Mouse (Mus musculus): ENCODE results near the gene S100z. TPM values are rescaled to one million over a fixed set of nuclear protein-coding genes. Genes with fewer than 3 reads are reported as not detected.

The S100z gene
- not detected in 2 replicates for polyA plus RNA-seq (2012; rRNA removed; ENCODE audit: low replicate concordance)

DNA sequence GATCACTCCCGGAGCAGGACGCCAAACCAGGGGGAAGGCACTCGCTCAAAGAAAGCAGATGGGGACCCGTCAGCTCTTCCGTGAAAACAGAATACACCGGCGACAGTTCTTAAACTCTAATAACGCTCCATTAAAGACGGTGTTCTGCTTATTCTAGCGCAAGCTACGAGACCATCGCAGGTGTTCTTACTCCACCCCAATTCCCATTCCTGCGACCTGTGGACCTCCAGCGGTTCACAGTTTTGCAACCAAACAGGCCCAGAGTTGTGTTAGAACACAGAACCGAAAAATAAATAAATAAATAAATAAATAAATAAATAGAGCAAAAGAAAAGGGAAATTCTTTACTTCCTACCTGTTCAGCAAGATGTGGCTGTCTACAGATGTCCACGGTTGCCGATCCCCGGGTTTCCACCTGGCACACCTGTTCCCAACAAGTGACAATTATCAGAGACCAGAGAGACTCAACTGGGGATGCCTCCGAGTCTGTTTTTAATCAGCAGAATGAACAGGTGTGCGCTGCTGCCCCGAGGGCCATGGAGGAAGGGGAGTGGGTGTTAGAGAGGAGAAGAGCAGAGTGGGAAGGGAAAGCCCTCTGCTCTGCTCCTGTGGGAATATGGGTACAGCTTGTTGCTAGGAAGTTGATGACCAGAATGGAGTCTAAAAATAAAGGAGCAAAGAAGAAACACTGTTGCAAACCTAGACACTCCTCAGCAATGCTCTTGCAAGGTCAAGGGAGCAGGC lies at the start of gene S100z:
Gene S100z (minus strand): TSS at position 51 of the 743 bp plus-strand sequence.

DNA sequence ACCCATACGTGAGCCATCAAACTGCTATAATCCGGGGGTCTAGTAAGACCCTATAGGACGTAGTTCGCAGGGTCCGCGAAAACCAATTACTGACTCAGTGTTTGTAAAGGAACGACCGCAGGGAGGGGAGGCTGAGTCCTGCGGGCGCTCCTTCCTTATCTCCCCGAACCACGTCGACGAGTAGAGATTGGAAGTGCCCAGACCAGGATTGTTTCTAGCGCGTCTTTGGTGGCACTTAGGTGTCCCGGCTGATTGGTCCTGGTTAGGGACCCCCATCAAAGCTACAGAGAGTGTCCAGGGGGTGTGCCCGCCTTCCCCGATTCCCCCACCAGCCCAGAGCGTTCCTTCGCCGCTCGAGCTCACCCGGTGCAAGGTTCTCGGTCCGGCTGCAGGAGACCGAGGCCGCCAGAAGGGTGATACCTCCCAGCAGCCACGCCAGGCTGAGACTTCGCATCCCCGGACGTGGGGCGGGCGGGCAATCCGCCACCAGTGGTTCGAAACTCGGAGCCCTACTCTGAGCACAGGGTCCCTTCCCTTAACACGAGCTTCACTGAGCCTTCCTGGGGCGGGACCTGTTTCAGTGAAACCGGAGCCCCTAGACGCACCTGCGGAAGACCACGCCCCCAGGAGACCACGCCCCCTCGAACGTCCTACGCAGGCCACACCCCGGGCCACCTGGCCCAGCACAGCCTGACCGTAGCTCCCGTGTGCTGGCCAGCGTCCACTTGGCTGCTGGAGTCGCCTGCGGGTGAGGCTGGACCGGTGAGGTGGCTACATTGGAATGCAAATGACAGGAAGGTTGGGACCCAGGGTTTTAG lies 46.4 kb upstream of the S100z start, which contains the start of gene F2rl1:
Gene F2rl1 (minus strand): TSS at position 554 of the 818 bp plus-strand sequence.

DNA sequence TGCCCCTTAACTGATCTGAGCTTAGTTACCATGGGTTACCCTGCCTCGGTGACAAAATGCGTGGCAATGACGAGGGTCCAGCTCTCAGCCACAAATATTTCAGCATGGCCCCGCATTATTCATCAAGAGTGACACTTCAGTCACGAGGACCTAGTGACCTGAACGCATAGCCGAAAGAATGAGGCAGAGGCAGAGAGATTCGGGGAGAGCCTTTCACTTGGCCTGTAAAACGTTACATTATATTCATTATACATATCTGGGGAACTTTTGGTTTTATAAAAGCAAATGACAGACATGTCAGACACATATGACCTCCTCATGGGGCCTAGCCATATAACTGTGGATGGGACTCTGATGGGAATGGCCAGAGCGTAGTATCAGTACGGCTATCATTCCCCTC lies 33.7 kb downstream of the S100z start, which contains the start of gene Crhbp:
Gene Crhbp (minus strand): TSS at position 101 of the 400 bp plus-strand sequence.

Other genes starting within 250 kb of the S100z start
- gene Pde8b, start 228.4 kb downstream of the S100z start, polyA plus RNA-seq (2012; rRNA removed; ENCODE audit: low replicate concordance) = 3.1 and 7.2 TPM in 2 replicates
- gene Zbed3, start 155.1 kb downstream of the S100z start, polyA plus RNA-seq (2012; rRNA removed; ENCODE audit: low replicate concordance) = 8.0 and 16.2 TPM in 2 replicates
- 14.3 and 15.8 TPM in 2 replicates for gene Aggf1, start 103.4 kb downstream of the S100z start, polyA plus RNA-seq (2012; rRNA removed; ENCODE audit: low replicate concordance)
- not detected in 2 replicates for gene Crhbp, start 33.8 kb downstream of the S100z start, polyA plus RNA-seq (2012; rRNA removed; ENCODE audit: low replicate concordance)
- gene F2rl1, start 46.5 kb upstream of the S100z start, polyA plus RNA-seq (2012; rRNA removed; ENCODE audit: low replicate concordance) = 12.6 and 18.4 TPM in 2 replicates
- 8.5 and 9.8 TPM in 2 replicates for gene F2r, start 139.8 kb upstream of the S100z start, polyA plus RNA-seq (2012; rRNA removed; ENCODE audit: low replicate concordance)
- gene F2rl2, start 218.1 kb upstream of the S100z start, polyA plus RNA-seq (2012; rRNA removed; ENCODE audit: low replicate concordance) = 0.09 and 0.18 TPM in 2 replicates

Data from duodenum, adult 2 months (tissue).